Mouse (Mus musculus): Measurements from ENCODE around the gene Gdpd3.
"Not testable (repeated sequence)": the region's sequence is repeated elsewhere in the genome, so short reads cannot be mapped to it uniquely, and the experiment has no call there.

Gdpd3 gene

GRCm38 (mm10) chr7:126760956-126761355, 5.2 kb upstream of the Gdpd3 start:
- DNase-seq: no peak

DNA sequence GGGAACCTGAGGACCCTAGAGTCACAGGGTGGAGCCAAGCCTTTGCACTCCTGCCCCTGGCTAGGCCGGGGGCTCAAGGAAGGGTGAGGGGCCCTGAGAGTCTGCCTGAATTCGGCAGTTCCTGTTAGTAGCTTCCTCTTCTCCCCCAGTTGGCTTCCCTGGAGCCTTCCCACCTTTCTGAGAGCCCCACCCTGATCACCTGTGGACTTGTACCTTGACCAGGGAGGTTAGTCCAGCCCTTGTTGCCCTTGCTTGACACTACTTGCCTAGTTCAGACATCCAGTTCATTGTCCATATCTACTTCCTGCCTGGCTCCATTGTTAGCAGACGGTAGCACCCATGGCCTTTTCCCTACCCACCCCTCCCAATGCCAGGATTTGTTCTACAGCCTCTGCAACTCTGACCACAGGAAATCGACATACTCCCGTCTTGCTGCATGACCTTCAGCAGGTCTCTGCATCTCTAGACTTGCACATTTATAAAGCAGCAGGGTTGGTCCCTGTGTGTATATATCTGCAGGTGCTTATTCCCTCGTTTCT, 4.5 kb upstream of the Gdpd3 start:
- no peak for DNase-seq

DNA sequence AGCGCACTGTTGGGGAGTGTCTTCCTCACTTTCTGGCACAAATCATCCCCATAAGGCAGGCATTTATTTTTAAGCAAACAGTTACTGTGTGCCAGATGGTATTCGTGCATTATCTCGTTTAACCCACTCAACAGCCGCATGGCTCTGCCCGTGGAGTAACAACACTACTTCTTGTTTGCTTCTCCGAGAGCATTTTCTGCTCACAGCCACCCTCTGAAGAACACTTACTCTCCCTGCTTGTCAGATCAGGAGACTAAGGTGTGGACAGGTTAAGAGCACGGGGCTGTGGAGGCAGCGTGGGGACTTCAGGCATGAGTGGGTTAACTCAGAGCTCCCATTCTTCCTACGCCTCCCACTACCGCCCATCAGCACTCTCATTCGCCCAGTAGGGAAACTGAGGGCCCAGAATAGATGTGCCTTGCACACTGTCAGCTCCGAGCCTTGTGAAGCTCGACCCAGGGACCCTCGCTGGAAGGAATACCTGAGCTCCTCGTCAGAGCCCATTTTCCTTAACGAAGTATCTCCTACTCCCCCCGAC, 3.6 kb upstream of the Gdpd3 start:
- DNase-seq: no peak

DNA sequence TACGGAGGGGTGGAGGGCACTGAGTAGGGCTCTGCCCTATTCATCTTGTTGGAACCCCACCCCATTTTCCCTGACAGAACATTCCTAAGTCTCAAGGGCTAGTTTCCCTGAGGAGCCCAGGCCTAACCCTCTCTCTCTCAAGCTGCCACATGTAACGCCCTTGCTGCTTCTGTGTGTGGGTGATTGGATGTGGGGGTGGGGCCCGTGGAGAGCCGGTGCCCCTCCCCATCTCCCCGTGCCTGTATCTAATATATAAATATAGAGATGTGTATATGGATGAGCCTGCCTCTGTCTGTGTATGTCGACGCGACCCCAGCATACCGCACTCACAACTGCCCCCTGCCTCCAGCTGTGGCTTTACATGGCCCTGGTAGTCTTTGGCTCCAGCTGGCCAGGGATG, 594 bp upstream of the Gdpd3 start:
- no peak for DNase-seq

DNA sequence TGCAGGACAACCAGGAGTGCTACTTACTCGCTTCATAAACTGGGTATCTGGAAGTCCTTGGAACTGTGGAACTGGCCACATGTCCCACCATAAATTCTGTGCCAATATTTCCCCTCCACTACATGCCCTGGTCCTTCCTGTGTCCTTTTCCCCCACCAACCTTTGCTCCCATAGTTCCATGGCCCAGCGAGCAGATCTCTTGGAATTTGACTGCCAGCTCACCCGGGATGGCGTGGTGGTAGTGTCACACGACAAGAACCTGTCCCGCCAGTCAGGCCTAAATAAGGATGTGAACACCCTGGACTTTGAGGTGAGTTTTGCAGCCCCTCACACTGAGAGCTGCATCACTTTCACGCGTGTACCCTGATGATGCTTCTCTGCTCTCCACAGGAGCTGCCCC, 867 bp downstream of the Gdpd3 start:
- DNase-seq: no peak

GRCm38 (mm10) chr7:126770784-126771183, 4.7 kb downstream of the Gdpd3 start:
- DNase-seq: no peak

DNA sequence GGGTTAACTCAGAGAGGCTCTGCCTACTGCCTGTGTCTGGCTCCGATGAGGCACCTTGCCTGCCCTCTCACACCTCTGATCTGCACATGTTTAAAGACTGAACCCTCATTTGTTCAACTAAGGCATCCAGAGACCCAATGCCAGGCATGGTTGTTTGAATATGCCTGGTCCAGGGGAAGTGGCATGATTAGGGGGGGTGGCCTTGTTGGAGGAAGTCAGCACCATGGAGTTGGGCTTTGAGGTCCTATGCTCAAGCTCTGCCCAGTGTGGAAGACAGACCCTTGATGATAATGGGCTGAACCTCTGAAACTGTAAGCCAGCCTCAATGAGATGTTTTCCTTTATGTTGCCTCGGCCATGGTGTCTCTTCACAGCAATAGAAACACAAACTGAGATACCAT, 7.2 kb downstream of the Gdpd3 start:
- no peak for DNase-seq

DNA sequence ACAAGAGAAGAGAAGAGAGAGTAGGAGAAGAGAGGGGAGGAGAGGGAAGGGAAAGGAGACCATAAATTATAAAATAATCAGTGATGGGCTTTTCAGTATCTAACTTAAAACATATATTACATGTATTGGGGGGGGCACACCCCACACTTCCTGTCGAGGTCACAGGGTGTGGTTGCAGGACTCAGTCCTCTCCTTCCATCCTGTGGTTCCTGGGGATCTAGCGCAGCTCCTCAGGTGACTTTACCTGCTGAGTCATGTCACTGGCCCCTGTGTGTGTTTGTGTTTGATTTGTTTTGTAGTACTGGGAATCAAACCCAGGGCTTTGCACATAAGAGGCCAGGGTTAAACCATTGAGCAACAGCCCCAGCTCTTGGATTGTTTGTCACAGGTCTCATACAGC, 8.3 kb downstream of the Gdpd3 start:
- DNase-seq: no peak

DNA sequence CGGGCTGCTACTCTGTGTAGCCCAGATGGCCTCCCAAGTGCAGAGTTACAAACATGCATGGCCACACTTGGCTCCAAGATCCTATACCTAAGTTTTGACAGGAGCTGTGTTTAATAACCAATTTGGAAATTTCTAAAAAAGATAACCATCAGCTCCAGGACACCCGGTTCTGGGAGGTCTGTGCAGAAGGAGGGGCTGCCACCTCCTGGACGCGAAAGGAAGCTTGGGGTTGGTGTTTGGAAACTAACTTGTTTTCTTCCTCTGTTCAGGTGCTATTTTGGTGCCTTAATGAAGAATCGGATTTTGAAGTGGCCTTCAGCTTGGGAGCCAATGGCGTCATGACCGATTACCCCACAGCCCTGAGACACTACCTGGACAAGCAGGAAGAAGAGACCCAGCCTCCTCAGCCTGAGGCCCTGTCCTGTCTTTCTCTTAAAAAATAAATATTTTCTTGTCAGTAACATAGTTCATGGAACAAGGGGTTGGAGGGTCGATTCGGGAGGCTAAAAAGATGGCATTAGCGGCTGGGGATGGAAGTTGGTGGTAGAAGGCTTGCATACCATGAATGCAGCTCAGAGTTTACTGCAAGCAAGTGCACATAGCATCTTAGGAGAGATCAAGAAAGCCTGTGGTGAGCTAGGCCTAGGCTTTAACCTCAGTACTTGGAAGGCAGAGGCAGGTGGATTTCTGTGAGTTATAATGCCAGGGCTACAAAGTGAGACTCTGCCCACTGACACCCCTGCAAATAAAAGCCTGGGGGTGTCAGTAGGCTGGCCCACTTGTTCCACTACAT, 9.2 kb downstream of the Gdpd3 start:
- DNase-seq: no peak

DNA sequence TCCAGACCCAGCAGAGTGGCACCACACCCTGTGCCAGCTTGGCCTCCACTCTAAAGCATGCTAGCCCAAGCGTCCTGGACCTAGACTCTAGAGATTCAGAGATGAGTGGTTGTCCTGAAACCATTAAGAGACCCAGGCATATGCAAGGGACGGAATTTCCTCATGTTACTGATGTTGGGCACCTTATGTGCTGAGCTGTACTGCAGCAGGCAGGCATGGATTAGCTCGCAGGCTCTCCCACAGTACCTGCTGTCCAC, 9.8 kb downstream of the Gdpd3 start:
- no peak for DNase-seq

DNA sequence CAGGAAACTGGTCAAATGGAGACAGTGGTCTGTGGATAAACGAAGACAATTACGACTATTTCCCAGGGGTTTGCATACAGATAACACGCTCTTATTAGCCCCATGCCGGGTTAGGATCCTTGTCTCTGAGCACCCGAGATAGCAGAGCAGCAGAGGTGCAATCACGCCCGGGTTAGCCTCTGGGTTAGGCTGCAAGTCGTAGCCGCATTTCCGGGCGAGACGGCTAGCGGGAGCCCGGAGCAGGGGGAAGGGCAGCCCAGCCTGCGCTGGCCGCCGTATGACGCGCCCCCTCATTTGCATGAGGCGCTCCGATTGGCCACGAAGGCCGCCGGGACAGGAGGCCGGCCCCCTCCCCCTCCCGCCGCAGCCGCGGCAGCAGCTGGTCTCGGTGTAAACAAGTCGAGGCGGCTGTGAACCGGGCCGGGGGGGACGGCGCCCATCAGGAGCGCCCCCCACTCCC, 10.5 kb downstream of the Gdpd3 start, which contains the start of gene Ypel3:
Gene Ypel3, plus strand, starts transcription at position 358 of the 460 bp plus-strand sequence.
- DNase-seq: peak; percentile 96

- DNase-seq: peak; percentile 52
Observed at GRCm38 (mm10) chr7:126777476-126777875, 11.3 kb downstream of the Gdpd3 start.

DNA sequence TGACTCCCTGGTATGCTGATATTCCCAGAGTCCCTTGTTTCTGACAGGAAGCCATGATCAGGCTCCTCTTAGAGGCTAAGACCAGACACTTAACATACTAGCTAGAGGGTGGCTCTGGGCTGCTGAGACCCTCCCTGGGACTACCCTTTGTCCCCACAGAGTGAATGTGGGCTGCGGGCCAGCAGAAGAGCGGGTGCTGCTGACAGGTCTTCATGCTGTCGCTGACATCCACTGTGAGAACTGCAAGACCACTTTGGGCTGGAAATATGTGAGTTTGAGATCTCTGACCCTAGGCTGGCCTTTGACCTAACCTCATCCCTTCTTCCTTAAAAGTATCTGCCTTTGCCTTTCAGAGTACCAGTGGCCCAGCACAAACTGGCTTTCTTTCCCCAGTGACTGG, 12.0 kb downstream of the Gdpd3 start:
- no peak for DNase-seq

DNA sequence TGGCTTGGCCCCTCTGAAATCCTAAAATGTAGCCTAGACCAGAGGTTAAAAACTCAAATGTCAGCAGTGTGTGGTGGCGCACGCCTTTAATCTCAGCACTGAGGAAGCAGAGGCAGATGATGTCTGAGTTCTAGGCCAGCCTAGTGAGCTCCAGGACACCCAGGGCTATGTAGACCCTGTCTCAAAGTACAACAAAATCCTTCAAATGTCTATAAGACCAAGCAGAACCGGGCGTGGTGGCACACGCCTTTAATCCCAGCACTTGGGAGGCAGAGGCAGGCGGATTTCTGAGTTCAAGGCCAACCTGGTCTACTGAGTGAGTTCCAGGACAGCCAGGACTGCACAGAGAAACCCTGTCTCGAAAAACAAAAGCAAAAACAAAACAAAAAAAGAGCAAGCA, 13.0 kb downstream of the Gdpd3 start:
- not testable (repeated sequence) for DNase-seq

GRCm38 (mm10) chr7:126779983-126780970, 14.1 kb downstream of the Gdpd3 start:
- DNase-seq: peak; percentile 83

GRCm38 (mm10) chr7:126780971-126781635, 15.0 kb downstream of the Gdpd3 start, which contains the start of gene Tbx6:
TSS of gene Tbx6 (plus strand) at chr7:126781483.
- no peak for DNase-seq

GRCm38 (mm10) chr7:126781661-126782370, 15.7 kb downstream of the Gdpd3 start:
- DNase-seq: no peak

DNA sequence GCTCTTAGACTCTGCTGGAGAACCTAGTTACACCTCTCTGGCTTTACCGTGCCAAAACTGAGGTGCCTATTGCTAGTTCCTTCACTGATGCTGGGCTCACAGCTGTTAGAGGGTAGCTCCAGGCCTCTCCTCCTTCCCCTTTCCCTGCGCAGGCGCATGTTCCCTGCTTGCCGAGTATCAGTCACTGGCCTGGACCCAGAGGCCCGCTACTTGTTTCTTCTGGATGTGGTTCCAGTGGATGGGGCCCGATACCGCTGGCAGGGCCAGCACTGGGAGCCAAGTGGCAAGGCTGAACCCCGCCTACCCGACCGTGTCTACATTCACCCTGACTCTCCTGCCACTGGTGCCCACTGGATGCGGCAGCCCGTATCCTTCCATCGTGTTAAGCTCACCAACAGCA, 16.6 kb downstream of the Gdpd3 start:
- no peak for DNase-seq

DNA sequence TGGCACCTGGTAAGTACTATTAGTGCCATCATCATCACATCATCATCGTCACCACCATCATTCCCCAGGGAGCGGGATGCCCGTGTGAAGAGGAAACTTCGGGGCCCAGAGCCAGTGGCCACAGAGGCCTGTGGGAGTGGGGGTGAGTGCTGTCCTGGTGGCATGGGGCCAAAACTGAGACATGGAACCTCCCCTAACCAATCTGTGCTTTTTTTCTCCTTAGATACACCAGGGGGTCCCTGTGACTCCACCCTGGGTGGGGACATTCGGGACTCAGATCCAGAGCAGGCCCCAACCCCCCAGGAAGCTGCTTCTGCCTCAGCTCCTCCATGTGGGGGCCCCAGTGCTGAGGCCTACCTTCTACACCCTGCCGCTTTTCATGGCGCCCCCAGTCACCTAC, 18.3 kb downstream of the Gdpd3 start:
- DNase-seq: no peak

DNA sequence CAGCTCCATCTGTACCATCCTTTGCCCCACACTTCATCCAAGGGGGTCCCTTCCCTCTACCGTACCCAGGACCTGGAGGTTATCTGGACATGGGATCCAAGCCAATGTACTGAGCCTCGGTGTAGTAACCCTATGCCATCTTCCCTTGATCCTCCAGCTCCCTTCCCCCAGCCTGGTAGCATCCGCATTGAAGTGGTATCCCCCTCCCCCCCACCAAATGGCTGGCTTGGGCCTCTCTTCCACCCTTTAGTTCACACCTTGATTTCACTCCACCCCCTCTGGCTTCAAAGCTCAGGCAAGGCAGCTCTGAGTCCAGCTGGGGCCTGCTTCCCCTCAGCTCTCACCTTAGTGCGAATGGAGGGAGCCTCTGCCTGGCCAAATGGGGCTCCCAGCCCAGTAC, 18.9 kb downstream of the Gdpd3 start:
- no peak for DNase-seq

DNA sequence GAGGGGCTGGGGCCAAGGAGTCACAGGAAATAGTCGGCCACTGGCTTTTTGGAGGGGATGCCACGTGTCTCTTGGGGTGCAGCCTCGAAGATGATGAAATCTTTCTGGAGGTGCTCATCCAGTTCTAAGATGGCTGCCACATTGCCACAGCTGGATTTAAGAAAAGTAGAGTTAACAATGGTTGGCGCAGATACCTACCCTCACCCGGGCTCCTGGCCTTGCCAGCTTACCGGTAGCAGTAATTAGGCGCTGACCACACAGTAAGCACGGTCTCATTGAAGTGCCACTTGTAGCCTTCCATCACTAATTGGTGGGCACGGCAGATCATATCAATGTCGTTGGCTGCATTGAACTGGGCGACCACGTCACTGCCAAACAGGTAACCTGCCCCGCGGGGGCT, 20.0 kb downstream of the Gdpd3 start:
- no peak for DNase-seq

DNA sequence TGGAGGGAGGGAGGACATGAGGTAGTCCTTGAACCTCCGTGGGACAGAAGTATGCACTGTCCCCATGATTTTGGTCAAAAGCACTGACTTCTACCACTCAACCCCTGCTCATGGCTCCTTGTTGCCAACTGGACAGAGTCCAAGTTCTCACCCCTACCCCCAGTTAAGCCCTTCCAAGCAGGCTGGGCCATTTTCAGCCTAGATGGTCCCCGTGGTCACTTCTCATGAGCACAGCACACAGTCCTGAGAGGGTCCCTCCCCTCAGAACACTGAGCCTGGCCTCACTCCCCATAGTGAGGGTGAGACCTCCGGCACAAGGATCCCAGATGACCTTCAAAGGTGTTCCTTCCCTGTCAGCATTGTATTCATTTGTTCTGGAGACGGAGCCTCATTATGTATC, 23.0 kb downstream of the Gdpd3 start:
- no peak for DNase-seq

All from kidney, adult 11 months (tissue).